Mouse (Mus musculus) forebrain, embryonic 16.5 days (tissue): ENCODE data around the gene Map6. TPM values are rescaled to one million over a fixed set of nuclear protein-coding genes. Genes with fewer than 3 reads are reported as not detected.

Experiments used
- ATAC-seq: fragments of 200-750 bp; cut with Nextera tagmentation; 2 replicates; pipeline ENCODE4 v1.8.0; 2017; ENCODE audit warnings: mild to moderate bottlenecking, moderate library complexity
- H3K27ac ChIP-seq: fragments of 300-500 bp; sonication (generic); 2 replicates; pipeline ENCODE4 v1.5.1; 2014; ENCODE audit warnings: low read length, control low read depth
- H3K27me3 ChIP-seq: fragments of 300-500 bp; sonication (generic); replicated peaks from 2 replicates; pipeline ENCODE4 v1.6.1; 2014; ENCODE audit warnings: low read length; ENCODE audit not compliant: control insufficient read depth, insufficient read depth
- H3K36me3 ChIP-seq: fragments of 300-500 bp; sonication (generic); 2 replicates; pipeline ENCODE4 v1.6.1; 2014; ENCODE audit not compliant: control insufficient read depth, insufficient read depth
- H3K4me1 ChIP-seq: fragments of 300-500 bp; sonication (generic); replicated peaks from 2 replicates; pipeline ENCODE4 v1.6.1; 2014; ENCODE audit warnings: low read length; ENCODE audit not compliant: control insufficient read depth, insufficient read depth
- H3K4me2 ChIP-seq: fragments of 300-500 bp; sonication (generic); 2 replicates; pipeline ENCODE4 v1.6.1; 2014; ENCODE audit warnings: mild to moderate bottlenecking, low read length, control low read depth
- H3K4me3 ChIP-seq: fragments of 300-500 bp; sonication (generic); replicated peaks from 2 replicates; pipeline ENCODE4 v1.5.1; 2014; ENCODE audit warnings: mild to moderate bottlenecking, low read length, control low read depth
- H3K9ac ChIP-seq: fragments of 300-500 bp; sonication (generic); replicated peaks from 2 replicates; pipeline ENCODE4 v1.6.1; 2014; ENCODE audit warnings: low read depth, low read length, control low read depth
- H3K9me3 ChIP-seq: fragments of 300-500 bp; sonication (generic); 2 replicates; pipeline ENCODE4 v1.6.1; 2016; ENCODE audit warnings: low read length; ENCODE audit not compliant: control insufficient read depth
- WGBS: fragments of 180-500 bp; shearing (Covaris S2); extraction: QIAGEN DNeasy Blood & Tissue Kit; methylation state at CpG from one replicate; pipeline ENCODE4 v1.1.7; 2014; 5-methylcytosine and 5-hydroxymethylcytosine counted together
- polyA plus RNA-seq: library from polyadenylated mRNA; unstranded; fragments of >200 nt; fragmentation: Nextera tagmentation; extraction: Ambion mirVana; gene quantifications from 2 replicates; pipeline ENCODE4 v1.2.1, GENCODE M21; 2015

The Map6 gene
- polyA plus RNA-seq, 1 experiment from 2014 or later: 90.0 TPM

GRCm38 (mm10) chr7:99314565-99314964, 47.3 kb downstream of the Map6 start:
- Histone ChIP-seq H3K4me3 (no peak overlapping the region), H3K36me3 (peaks cover 2% of the 10 kb centered on the region; the same call in 1 of the 2 replicates), H3K27me3 (no peaks in the 10 kb centered on the region), H3K4me2 (no peak overlapping the region), H3K27ac (no peak overlapping the region), H3K4me1 (peaks cover 25% of the 10 kb centered on the region), H3K9me3 (no peaks in the 10 kb centered on the region), H3K9ac (no peak overlapping the region)
- no peak for ATAC-seq
- 95% methylated on average over 4 of the region's 4 CpGs for WGBS

DNA sequence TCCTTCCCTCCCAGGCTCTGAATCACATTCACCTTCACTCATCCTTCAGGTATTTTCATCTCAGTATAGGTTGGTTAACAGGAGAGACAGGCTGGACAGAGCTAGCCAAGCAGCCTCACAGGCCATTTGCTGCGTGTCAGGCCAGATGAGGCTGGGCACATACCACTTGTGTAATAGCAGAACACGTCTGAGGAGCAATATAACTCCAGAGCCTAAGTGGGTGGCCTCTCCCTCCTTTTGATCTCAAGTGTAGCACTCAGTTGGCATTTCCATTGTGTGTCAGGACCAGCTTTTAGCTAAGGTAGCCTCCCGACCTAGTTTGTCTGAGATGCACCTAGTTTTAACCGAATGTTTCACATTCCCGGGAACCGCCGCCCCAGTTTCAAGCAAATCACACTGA, 49.0 kb downstream of the Map6 start:
- no peak overlapping the region for H3K27ac ChIP-seq
- H3K9ac ChIP-seq: no peak overlapping the region
- no peaks in the 10 kb centered on the region for H3K27me3 ChIP-seq
- no peak for ATAC-seq
- peaks cover 25% of the 10 kb centered on the region for H3K4me1 ChIP-seq
- H3K4me2 ChIP-seq: no peak overlapping the region
- WGBS: 80% methylated on average over 7 of the region's 7 CpGs
- H3K4me3 ChIP-seq: no peak overlapping the region
- no peaks in the 10 kb centered on the region for H3K9me3 ChIP-seq
- H3K36me3 ChIP-seq: peaks cover 2% of the 10 kb centered on the region; the same call in 1 of the 2 replicates

DNA sequence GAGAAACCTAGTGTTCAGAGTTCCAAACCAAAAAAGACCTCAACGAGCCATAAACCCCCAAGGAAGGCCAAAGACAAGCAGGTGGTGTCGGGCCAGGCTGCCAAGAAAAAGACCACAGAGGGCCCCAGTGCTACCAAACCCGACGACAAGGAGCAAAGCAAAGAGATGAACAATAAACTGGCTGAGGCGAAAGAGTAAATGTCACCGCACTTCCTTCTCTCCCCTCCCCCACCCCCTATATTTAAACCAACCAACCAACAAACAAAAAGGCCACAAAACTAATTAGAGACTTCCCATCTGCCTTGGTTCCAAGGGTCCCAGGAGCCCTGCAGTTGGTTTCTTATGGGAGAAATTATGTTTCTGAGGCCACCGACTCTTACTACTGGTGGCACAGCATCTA, 50.2 kb downstream of the Map6 start:
- Histone ChIP-seq H3K9ac (no peak overlapping the region), H3K4me2 (no peak overlapping the region), H3K9me3 (no peaks in the 10 kb centered on the region), H3K4me1 (peaks cover 13% of the 10 kb centered on the region), H3K4me3 (no peak overlapping the region), H3K36me3 (peaks cover 4% of the 10 kb centered on the region), H3K27ac (no peak overlapping the region), H3K27me3 (no peaks in the 10 kb centered on the region)
- WGBS: 62% methylated on average over 7 of the region's 7 CpGs
- ATAC-seq: no peak

DNA sequence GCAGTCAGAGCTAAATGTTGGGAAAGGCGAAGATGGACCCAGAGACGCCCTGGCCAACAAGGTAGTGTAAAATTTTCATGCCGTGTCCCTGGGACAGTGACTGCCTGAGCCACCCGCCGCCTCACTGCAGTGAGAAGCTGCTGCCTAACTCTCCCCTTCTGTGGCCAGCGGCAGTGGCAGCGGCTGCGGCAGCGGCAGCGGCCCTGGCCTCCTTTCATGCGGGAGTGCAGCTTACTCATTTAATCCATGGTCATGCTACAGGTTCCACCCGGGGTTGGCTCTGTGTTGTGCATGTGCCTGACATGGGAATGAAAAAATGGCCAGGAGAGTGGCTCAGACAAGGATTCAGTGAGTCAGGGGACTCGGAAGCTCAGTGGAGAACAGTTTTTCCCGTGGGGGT, 53.3 kb downstream of the Map6 start:
- H3K27me3 ChIP-seq: no peaks in the 10 kb centered on the region
- peaks cover 4% of the 10 kb centered on the region for H3K36me3 ChIP-seq
- no peak overlapping the region for H3K9ac ChIP-seq
- H3K4me3 ChIP-seq: no peak overlapping the region
- H3K4me2 ChIP-seq: no peak overlapping the region
- ATAC-seq: no peak; the same call in 1 of the 2 replicates
- H3K27ac ChIP-seq: no peak overlapping the region
- WGBS: 47% methylated on average over 14 of the region's 14 CpGs
- H3K4me1 ChIP-seq: no peaks in the 10 kb centered on the region
- no peaks in the 10 kb centered on the region for H3K9me3 ChIP-seq

DNA sequence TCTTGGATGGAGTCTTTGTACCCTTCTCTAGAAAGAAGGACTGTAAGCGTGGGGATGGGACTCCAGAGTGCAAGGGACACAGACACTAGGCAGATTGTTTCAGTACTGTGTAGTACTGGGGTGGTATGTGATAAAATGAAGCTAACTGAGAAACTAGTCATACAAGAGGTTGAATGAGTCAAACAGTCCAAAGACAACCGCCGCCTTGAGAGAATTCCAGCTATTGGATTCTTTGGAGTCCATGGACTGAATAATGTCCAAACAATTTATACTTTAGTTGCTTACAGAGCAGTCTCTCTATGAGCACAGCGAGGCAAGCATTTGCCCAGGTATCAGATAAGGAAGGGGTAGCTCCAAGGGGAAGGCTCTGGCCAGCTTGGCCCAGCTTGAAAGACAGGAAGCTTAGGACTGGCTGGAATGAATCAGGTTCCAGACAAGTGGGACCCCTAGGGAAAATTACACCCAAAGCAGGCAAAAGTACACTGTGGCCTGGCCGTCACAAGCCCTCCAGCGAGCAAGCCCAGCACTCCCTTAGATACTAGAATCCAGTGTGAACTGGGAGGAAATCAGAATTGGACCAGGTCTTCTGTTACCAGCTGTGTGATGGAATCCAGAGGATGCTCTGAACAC, 55.6 kb downstream of the Map6 start:
- no peak for ATAC-seq
- Histone ChIP-seq H3K4me2 (no peak overlapping the region), H3K4me3 (no peak overlapping the region), H3K27ac (no peak overlapping the region), H3K4me1 (no peaks in the 10 kb centered on the region; the same call in 1 of the 2 replicates), H3K9me3 (no peaks in the 10 kb centered on the region), H3K36me3 (peaks cover 2% of the 10 kb centered on the region; the same call in 1 of the 2 replicates), H3K9ac (no peak overlapping the region), H3K27me3 (no peaks in the 10 kb centered on the region)
- WGBS: 91% methylated on average over 6 of the region's 6 CpGs

DNA sequence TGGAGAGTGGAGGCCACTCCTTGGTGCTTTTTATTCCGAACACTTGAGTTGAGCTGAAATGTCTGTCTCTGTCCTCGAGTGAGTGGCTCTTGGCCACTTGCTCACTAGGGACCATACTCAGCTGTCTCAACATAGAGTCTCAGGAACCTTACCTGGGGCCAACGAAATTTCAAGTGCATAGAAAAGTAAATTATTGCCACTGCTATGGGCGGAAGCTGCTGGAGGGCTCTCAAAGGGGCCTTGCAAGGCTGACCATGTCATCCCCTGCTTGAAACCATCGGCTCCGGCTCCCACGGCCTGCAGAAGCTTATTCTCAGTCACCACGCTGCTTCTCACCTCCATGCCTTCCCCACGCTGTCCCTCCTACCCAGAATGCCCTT, 56.1 kb downstream of the Map6 start:
- H3K9ac ChIP-seq: no peak overlapping the region
- H3K27ac ChIP-seq: no peak overlapping the region
- no peaks in the 10 kb centered on the region for H3K27me3 ChIP-seq
- H3K4me3 ChIP-seq: no peak overlapping the region
- 95% methylated on average over 9 of the region's 9 CpGs for WGBS
- H3K9me3 ChIP-seq: no peaks in the 10 kb centered on the region
- no peak overlapping the region for H3K4me2 ChIP-seq
- no peaks in the 10 kb centered on the region; the same call in 1 of the 2 replicates for H3K4me1 ChIP-seq
- peaks cover 2% of the 10 kb centered on the region; the same call in 1 of the 2 replicates for H3K36me3 ChIP-seq
- no peak for ATAC-seq

DNA sequence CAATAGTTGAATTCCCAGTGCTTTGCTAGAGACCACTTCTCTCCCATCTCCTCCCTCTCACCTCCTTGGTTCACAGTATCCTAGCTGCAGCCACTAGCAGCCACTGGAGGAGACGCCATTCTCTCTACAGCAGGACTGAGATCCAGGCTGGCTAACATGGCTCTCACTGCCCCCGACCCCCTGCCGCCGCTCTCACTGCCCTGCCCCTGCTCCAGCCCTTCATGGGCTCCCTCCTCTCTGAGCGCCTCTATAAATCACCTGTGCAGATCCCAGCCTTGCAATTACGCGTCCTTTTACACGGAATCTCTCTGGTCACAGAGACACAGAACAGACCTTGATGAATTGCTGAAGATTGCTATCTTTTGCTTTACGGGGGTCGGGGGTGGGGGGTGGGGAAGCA, 57.6 kb downstream of the Map6 start:
- peaks cover 2% of the 10 kb centered on the region; the same call in 1 of the 2 replicates for H3K36me3 ChIP-seq
- no peak overlapping the region for H3K27ac ChIP-seq
- ATAC-seq: no peak
- H3K9me3 ChIP-seq: no peaks in the 10 kb centered on the region
- H3K4me2 ChIP-seq: no peak overlapping the region
- H3K27me3 ChIP-seq: no peaks in the 10 kb centered on the region
- no peak overlapping the region; the same call in 1 of the 2 replicates for H3K9ac ChIP-seq
- WGBS: 40% methylated on average over 10 of the region's 10 CpGs
- H3K4me1 ChIP-seq: no peaks in the 10 kb centered on the region; the same call in 1 of the 2 replicates
- H3K4me3 ChIP-seq: no peak overlapping the region

GRCm38 (mm10) chr7:99326128-99326527, 58.9 kb downstream of the Map6 start:
- Histone ChIP-seq H3K4me3 (no peak overlapping the region), H3K27ac (no peak overlapping the region), H3K4me2 (no peak overlapping the region), H3K36me3 (peaks cover 2% of the 10 kb centered on the region; the same call in 1 of the 2 replicates), H3K9ac (no peak overlapping the region), H3K9me3 (no peaks in the 10 kb centered on the region), H3K4me1 (no peaks in the 10 kb centered on the region; the same call in 1 of the 2 replicates), H3K27me3 (no peaks in the 10 kb centered on the region)
- ATAC-seq: no peak
- 78% methylated on average over 6 of the region's 6 CpGs for WGBS

- Histone ChIP-seq H3K4me1 (no peaks in the 10 kb centered on the region; the same call in 1 of the 2 replicates), H3K4me3 (no peak overlapping the region), H3K36me3 (no peaks in the 10 kb centered on the region), H3K27me3 (no peaks in the 10 kb centered on the region), H3K9ac (no peak overlapping the region), H3K9me3 (no peaks in the 10 kb centered on the region), H3K4me2 (no peak overlapping the region), H3K27ac (no peak overlapping the region)
- 41% methylated on average over 4 of the region's 4 CpGs for WGBS
- no peak for ATAC-seq
Observed at GRCm38 (mm10) chr7:99328847-99329246, 61.6 kb downstream of the Map6 start.
